Mouse (Mus musculus) midbrain, embryonic 12.5 days (tissue): Measurements from ENCODE around the gene Scrt2. TPM values are rescaled to one million over a fixed set of nuclear protein-coding genes. Genes with fewer than 3 reads are reported as not detected.

Experiments
- ATAC-seq: fragments of 200-750 bp; cut with Nextera tagmentation; 2 replicates; pipeline ENCODE4 v1.8.0; 2017; ENCODE audit warnings: low read depth, moderate TSS enrichment, moderate library complexity; ENCODE audit not compliant: low FRiP score
- H3K27ac ChIP-seq: fragments of 300-500 bp; sonication (generic); replicated peaks from 2 replicates; pipeline ENCODE4 v1.5.1; 2016; ENCODE audit warnings: mild to moderate bottlenecking
- H3K27me3 ChIP-seq: fragments of 300-500 bp; sonication (generic); 2 replicates; pipeline ENCODE4 v1.6.1; 2016; ENCODE audit warnings: mild to moderate bottlenecking
- H3K36me3 ChIP-seq: fragments of 300-500 bp; sonication (generic); 2 replicates; pipeline ENCODE4 v1.6.1; 2016
- H3K4me1 ChIP-seq: fragments of 300-500 bp; sonication (generic); 2 replicates; pipeline ENCODE4 v1.6.1; 2016
- H3K4me2 ChIP-seq: fragments of 300-500 bp; sonication (generic); replicated peaks from 2 replicates; pipeline ENCODE4 v1.6.1; 2016; ENCODE audit warnings: mild to moderate bottlenecking, moderate library complexity
- H3K4me3 ChIP-seq: fragments of 300-500 bp; sonication (generic); 2 replicates; pipeline ENCODE4 v1.5.1; 2016; ENCODE audit warnings: mild to moderate bottlenecking
- H3K9ac ChIP-seq: fragments of 300-500 bp; sonication (generic); replicated peaks from 2 replicates; pipeline ENCODE4 v1.6.1; 2016; ENCODE audit warnings: mild to moderate bottlenecking, moderate library complexity
- H3K9me3 ChIP-seq: fragments of 300-500 bp; sonication (generic); 2 replicates; pipeline ENCODE4 v1.6.1; 2016; ENCODE audit warnings: mild to moderate bottlenecking
- WGBS: fragments of 180-500 bp; shearing (Covaris S2); methylation state at CpG from one replicate; pipeline ENCODE4 v1.1.7; 2016; 5-methylcytosine and 5-hydroxymethylcytosine counted together
- polyA plus RNA-seq: library from polyadenylated mRNA; unstranded; fragments of >200 nt; fragmentation: Nextera tagmentation; extraction: Ambion mirVana; gene quantifications from 2 replicates; pipeline ENCODE4 v1.2.1, GENCODE M21; 2016

Scrt2 gene
- polyA plus RNA-seq, 1 experiment from 2014 or later: 15.3 TPM

- Histone ChIP-seq H3K4me2 (no peak overlapping the region), H3K36me3 (no peaks in the 10 kb centered on the region), H3K27me3 (peaks cover 26% of the 10 kb centered on the region), H3K9ac (no peak overlapping the region), H3K4me3 (no peak overlapping the region), H3K9me3 (no peaks in the 10 kb centered on the region), H3K4me1 (peaks cover 27% of the 10 kb centered on the region), H3K27ac (no peak overlapping the region)
- ATAC-seq: peak; percentile 68
- WGBS: 8% methylated on average over 7 of the region's 7 CpGs
These were observed 30.6 kb downstream of the Scrt2 start for GRCm38 (mm10) chr2:152111920-152112319.

- 79% methylated on average over 5 of the region's 5 CpGs for WGBS
- Histone ChIP-seq H3K27me3 (peaks cover 31% of the 10 kb centered on the region), H3K4me1 (peaks cover 27% of the 10 kb centered on the region), H3K27ac (no peak overlapping the region), H3K36me3 (no peaks in the 10 kb centered on the region), H3K9me3 (no peaks in the 10 kb centered on the region), H3K4me3 (no peak overlapping the region), H3K4me2 (no peak overlapping the region), H3K9ac (no peak overlapping the region)
- no peak for ATAC-seq
These were observed 31.2 kb downstream of the Scrt2 start for GRCm38 (mm10) chr2:152112490-152112889.

- H3K36me3 ChIP-seq: no peaks in the 10 kb centered on the region
- peaks cover 27% of the 10 kb centered on the region for H3K4me1 ChIP-seq
- H3K27ac ChIP-seq: no peak overlapping the region
- H3K4me2 ChIP-seq: no peak overlapping the region
- ATAC-seq: no peak
- H3K27me3 ChIP-seq: peaks cover 33% of the 10 kb centered on the region
- no peak overlapping the region for H3K4me3 ChIP-seq
- H3K9ac ChIP-seq: no peak overlapping the region
- 69% methylated on average over 10 of the region's 10 CpGs for WGBS
- no peaks in the 10 kb centered on the region for H3K9me3 ChIP-seq
These were observed 31.6 kb downstream of the Scrt2 start for GRCm38 (mm10) chr2:152112970-152113369.

GRCm38 (mm10) chr2:152114057-152114975, 33.0 kb downstream of the Scrt2 start:
- peak overlapping the region; percentile 28 for H3K4me3 ChIP-seq
- no peaks in the 10 kb centered on the region for H3K9me3 ChIP-seq
- H3K27ac ChIP-seq: peak overlapping the region; percentile 40; the same call in 1 of the 2 replicates
- H3K4me1 ChIP-seq: peaks cover 25% of the 10 kb centered on the region
- ATAC-seq: peak; percentile 78
- peaks cover 33% of the 10 kb centered on the region for H3K27me3 ChIP-seq
- H3K36me3 ChIP-seq: no peaks in the 10 kb centered on the region
- WGBS: 15% methylated on average over 27 of the region's 36 CpGs
- peak overlapping the region; percentile 50 for H3K9ac ChIP-seq
- H3K4me2 ChIP-seq: peak overlapping the region; percentile 54

- no peak overlapping the region for H3K4me2 ChIP-seq
- H3K4me3 ChIP-seq: no peak overlapping the region
- H3K9ac ChIP-seq: no peak overlapping the region
- peaks cover 33% of the 10 kb centered on the region for H3K27me3 ChIP-seq
- H3K27ac ChIP-seq: no peak overlapping the region
- H3K9me3 ChIP-seq: no peaks in the 10 kb centered on the region
- ATAC-seq: no peak
- H3K4me1 ChIP-seq: peaks cover 22% of the 10 kb centered on the region
- no peaks in the 10 kb centered on the region for H3K36me3 ChIP-seq
- WGBS: 82% methylated on average over 7 of the region's 7 CpGs
These were observed 36.4 kb downstream of the Scrt2 start for GRCm38 (mm10) chr2:152117694-152118093.

GRCm38 (mm10) chr2:152119228-152119865, 38.0 kb downstream of the Scrt2 start:
- WGBS: 45% methylated on average over 6 of the region's 6 CpGs
- H3K27ac ChIP-seq: 0 out of 2 replicates have a peak overlapping the region, but pooled peaks have one; percentile 10
- H3K9me3 ChIP-seq: no peaks in the 10 kb centered on the region
- no peak overlapping the region for H3K4me2 ChIP-seq
- H3K4me1 ChIP-seq: peaks cover 18% of the 10 kb centered on the region
- H3K4me3 ChIP-seq: no peak overlapping the region
- H3K27me3 ChIP-seq: peaks cover 28% of the 10 kb centered on the region
- no peaks in the 10 kb centered on the region for H3K36me3 ChIP-seq
- no peak for ATAC-seq
- peak overlapping the region; percentile 12; the same call in 1 of the 2 replicates for H3K9ac ChIP-seq

- Histone ChIP-seq H3K27ac (no peak overlapping the region), H3K9me3 (no peaks in the 10 kb centered on the region), H3K36me3 (no peaks in the 10 kb centered on the region), H3K4me1 (peaks cover 6% of the 10 kb centered on the region; the same call in 1 of the 2 replicates), H3K27me3 (peaks cover 6% of the 10 kb centered on the region; the same call in 1 of the 2 replicates), H3K4me3 (no peak overlapping the region), H3K9ac (no peak overlapping the region), H3K4me2 (no peak overlapping the region)
- no peak for ATAC-seq
- WGBS: 86% methylated on average over 9 of the region's 9 CpGs
These were observed 41.6 kb downstream of the Scrt2 start for GRCm38 (mm10) chr2:152122896-152123295.

GRCm38 (mm10) chr2:152128597-152128996, 47.3 kb downstream of the Scrt2 start:
- no peak for ATAC-seq
- Histone ChIP-seq H3K9me3 (no peaks in the 10 kb centered on the region), H3K9ac (no peak overlapping the region), H3K4me3 (no peak overlapping the region), H3K27me3 (0 out of 2 replicates have a peak, but pooled peaks cover 9% of the 10 kb centered on the region), H3K4me1 (no peaks in the 10 kb centered on the region), H3K27ac (no peak overlapping the region), H3K36me3 (no peaks in the 10 kb centered on the region), H3K4me2 (no peak overlapping the region)
- 81% methylated on average over 2 of the region's 2 CpGs for WGBS

- no peak overlapping the region for H3K9ac ChIP-seq
- H3K27me3 ChIP-seq: 0 out of 2 replicates have a peak, but pooled peaks cover 3% of the 10 kb centered on the region
- no peaks in the 10 kb centered on the region for H3K9me3 ChIP-seq
- ATAC-seq: no peak
- no peaks in the 10 kb centered on the region for H3K4me1 ChIP-seq
- H3K36me3 ChIP-seq: no peaks in the 10 kb centered on the region
- no peak overlapping the region for H3K27ac ChIP-seq
- WGBS: 83% methylated on average over 3 of the region's 3 CpGs
- H3K4me3 ChIP-seq: no peak overlapping the region
- no peak overlapping the region for H3K4me2 ChIP-seq
These were observed 48.4 kb downstream of the Scrt2 start for GRCm38 (mm10) chr2:152129778-152130177.

GRCm38 (mm10) chr2:152132016-152132415, 50.7 kb downstream of the Scrt2 start:
- no peak for ATAC-seq
- no peaks in the 10 kb centered on the region for H3K4me1 ChIP-seq
- H3K27me3 ChIP-seq: 0 out of 2 replicates have a peak, but pooled peaks cover 3% of the 10 kb centered on the region
- H3K9me3 ChIP-seq: no peaks in the 10 kb centered on the region
- H3K9ac ChIP-seq: no peak overlapping the region
- WGBS: 68% methylated on average over 9 of the region's 9 CpGs
- no peak overlapping the region for H3K4me3 ChIP-seq
- no peaks in the 10 kb centered on the region for H3K36me3 ChIP-seq
- no peak overlapping the region for H3K27ac ChIP-seq
- no peak overlapping the region for H3K4me2 ChIP-seq

GRCm38 (mm10) chr2:152132691-152133090, 51.4 kb downstream of the Scrt2 start:
- Histone ChIP-seq H3K27ac (no peak overlapping the region), H3K27me3 (0 out of 2 replicates have a peak, but pooled peaks cover 3% of the 10 kb centered on the region), H3K4me2 (no peak overlapping the region), H3K9me3 (no peaks in the 10 kb centered on the region), H3K4me3 (no peak overlapping the region), H3K36me3 (no peaks in the 10 kb centered on the region), H3K4me1 (no peaks in the 10 kb centered on the region), H3K9ac (no peak overlapping the region)
- no peak for ATAC-seq
- WGBS: 76% methylated on average over 8 of the region's 8 CpGs
